Mouse (Mus musculus): ENCODE measurements around the gene 4930467E23Rik. TPM values are rescaled to one million over a fixed set of nuclear protein-coding genes. Genes with fewer than 3 reads are reported as not detected.
"Not testable (repeated sequence)": the region's sequence is repeated elsewhere in the genome, so short reads cannot be mapped to it uniquely, and the experiment has no call there.

The 4930467E23Rik gene
- polyA plus RNA-seq, 1 experiment from 2014 or later: not detected

DNA sequence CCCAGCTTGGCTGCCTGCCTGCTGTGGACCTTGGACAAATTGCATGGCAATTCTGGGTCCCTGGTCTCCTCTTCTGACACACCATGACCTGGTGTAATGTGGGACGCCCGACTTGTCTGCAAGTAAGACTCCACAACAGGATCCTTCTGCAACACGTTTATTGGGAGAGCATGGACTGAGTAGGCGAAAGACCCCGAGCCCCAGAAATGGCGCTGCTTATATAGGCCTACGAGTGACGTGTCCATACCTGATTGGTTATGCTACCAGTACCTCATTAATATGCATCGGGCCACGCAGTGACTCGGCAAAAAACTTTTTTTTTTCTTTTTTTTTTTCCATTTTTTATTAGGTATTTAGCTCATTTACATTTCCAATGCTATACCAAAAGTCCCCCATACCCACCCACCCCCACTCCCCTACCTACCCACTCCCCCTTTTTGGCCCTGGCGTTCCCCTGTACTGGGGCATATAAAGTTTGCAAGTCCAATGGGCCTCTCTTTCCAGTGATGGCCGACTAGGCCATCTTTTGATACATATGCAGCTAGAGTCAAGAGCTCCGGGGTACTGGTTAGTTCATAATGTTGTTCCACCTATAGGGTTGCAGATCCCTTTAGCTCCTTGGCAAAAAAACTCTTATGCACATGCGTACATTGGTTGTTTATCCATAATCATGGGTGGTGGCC lies 21.5 kb upstream of the 4930467E23Rik start:
- H3K4me2 ChIP-seq (replicated peaks); DNase-seq (ENCODE audit: low spot score); H3K9me3 ChIP-seq (ENCODE audit: control insufficient read depth, low read length); H3K27ac ChIP-seq; H3K36me3 ChIP-seq (replicated peaks; ENCODE audit: control insufficient read depth, insufficient read depth); H3K4me1 ChIP-seq (replicated peaks; ENCODE audit: control insufficient read depth, insufficient read depth, low read length); H3K9ac ChIP-seq; H3K4me3 ChIP-seq (replicated peaks; ENCODE audit: low read length); H3K27me3 ChIP-seq (ENCODE audit: control insufficient read depth, insufficient read depth, low read length): not testable (repeated sequence)
- 85% methylated on average over 13 of the region's 15 CpGs for WGBS
- ATAC-seq (ENCODE audit: low FRiP score): 0 out of 2 replicates have a peak, but pooled peaks have one; percentile 62

DNA sequence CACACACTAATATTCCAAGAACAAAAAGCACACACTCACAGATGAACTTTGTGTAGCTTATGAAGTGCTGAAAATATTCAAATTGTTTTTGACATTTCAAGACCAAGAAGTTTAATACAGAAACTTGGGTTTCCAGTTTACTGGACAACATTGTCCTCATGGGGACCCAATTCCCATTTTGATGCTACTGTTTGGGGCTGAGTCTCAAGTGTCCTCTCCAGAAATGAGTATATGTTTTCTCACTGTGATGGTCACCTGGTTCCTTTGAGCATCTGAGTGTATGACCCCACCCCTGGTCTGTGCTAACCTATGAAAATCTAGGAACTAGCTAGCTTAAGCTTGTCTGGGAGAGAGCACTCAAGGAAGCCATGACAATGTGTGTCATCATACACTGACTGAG lies 20.4 kb upstream of the 4930467E23Rik start:
- not testable (repeated sequence) for ATAC-seq (ENCODE audit: low FRiP score); H3K9ac ChIP-seq; H3K9me3 ChIP-seq (ENCODE audit: control insufficient read depth, low read length); H3K4me1 ChIP-seq (replicated peaks; ENCODE audit: control insufficient read depth, insufficient read depth, low read length); H3K27ac ChIP-seq; H3K4me2 ChIP-seq (replicated peaks); DNase-seq (ENCODE audit: low spot score); H3K27me3 ChIP-seq (ENCODE audit: control insufficient read depth, insufficient read depth, low read length); H3K4me3 ChIP-seq (replicated peaks; ENCODE audit: low read length); H3K36me3 ChIP-seq (replicated peaks; ENCODE audit: control insufficient read depth, insufficient read depth)

DNA sequence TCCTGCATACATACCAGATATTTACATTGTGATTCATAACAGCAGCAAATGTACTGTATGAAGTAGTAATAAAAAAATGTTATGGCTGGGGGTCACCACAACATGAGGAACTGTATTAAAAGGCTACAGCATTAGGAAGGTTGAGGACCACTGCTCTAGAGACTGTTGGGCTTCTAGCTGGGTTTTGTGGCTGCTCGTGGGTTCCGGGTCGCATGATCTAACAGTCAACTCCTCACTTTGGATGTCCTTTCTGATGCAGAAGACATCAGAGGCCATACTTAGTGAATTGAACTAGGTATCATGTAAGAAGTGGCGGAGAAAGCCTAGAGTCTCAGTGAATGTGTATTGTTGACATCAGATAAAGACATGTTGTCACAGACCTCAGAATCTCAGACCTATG lies 19.9 kb upstream of the 4930467E23Rik start:
- not testable (repeated sequence) for H3K27me3 ChIP-seq (ENCODE audit: control insufficient read depth, insufficient read depth, low read length); H3K36me3 ChIP-seq (replicated peaks; ENCODE audit: control insufficient read depth, insufficient read depth); H3K4me3 ChIP-seq (replicated peaks; ENCODE audit: low read length); DNase-seq (ENCODE audit: low spot score); H3K9ac ChIP-seq; H3K4me1 ChIP-seq (replicated peaks; ENCODE audit: control insufficient read depth, insufficient read depth, low read length); H3K9me3 ChIP-seq (ENCODE audit: control insufficient read depth, low read length); ATAC-seq (ENCODE audit: low FRiP score); H3K27ac ChIP-seq; H3K4me2 ChIP-seq (replicated peaks)
- WGBS: 93% methylated on average over 4 of the region's 4 CpGs

DNA sequence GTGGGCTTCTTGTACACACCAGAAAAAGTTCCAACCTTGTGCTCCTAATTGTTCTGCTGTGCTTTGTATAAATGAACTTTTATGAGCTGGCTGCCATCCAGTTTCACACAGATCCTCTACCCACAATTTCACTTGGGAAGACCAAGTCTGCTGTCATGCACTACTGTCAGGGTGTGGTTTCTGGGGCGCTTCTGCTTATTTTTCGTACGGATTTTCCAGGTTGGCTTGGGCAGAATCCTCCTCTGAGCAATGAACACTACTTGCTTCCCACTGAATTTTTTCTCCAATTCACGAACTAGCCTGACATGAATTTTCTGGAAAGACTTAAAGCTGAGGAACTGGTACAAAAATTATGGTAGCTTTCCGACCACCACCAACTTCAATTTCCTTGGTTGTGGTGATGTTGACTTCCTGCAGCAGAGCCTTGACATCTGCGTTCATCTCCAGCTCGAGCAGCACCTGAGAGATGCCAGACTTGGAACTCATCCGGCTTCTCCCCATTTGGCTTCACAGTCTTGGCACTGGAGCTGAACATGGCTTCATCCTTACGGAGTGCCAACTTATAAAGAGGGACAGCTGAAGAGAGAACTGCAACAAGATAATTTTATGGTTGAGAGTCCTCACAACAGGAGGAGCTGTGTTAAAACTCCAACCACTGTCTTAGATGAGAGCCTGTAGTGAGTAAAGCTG lies 18.1 kb upstream of the 4930467E23Rik start:
- not testable (repeated sequence) for H3K4me2 ChIP-seq (replicated peaks); H3K4me3 ChIP-seq (replicated peaks; ENCODE audit: low read length); H3K9me3 ChIP-seq (ENCODE audit: control insufficient read depth, low read length); H3K36me3 ChIP-seq (replicated peaks; ENCODE audit: control insufficient read depth, insufficient read depth); H3K9ac ChIP-seq; H3K27me3 ChIP-seq (ENCODE audit: control insufficient read depth, insufficient read depth, low read length); ATAC-seq (ENCODE audit: low FRiP score); DNase-seq (ENCODE audit: low spot score); H3K27ac ChIP-seq; H3K4me1 ChIP-seq (replicated peaks; ENCODE audit: control insufficient read depth, insufficient read depth, low read length)
- WGBS: 87% methylated on average over 5 of the region's 9 CpGs

DNA sequence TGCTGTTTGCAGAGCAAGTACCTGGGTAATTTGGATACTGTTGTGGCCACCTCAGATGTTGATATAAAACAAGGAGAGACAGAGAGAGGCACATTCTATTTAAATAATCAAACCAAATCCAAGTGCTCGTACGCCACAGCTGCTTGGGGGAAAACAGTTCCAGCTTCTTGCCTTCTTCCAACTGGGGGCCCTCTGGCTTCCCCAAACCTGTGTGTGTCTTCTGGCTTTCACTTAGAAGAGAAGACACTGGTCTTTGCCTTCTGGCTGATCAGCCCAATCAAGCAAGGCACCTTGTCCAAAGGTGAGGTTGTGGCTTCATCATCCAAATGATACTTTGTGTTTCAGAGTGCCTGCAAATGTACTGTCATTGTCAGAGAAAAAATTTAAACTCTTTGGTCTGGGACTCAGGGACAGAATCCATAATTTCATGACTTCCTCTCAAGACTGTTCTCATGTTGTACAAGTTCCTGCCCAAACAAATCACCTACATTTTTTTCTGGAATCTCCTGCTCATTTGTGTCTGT lies 17.1 kb upstream of the 4930467E23Rik start:
- H3K4me1 ChIP-seq (replicated peaks; ENCODE audit: control insufficient read depth, insufficient read depth, low read length); ATAC-seq (ENCODE audit: low FRiP score); H3K4me3 ChIP-seq (replicated peaks; ENCODE audit: low read length); DNase-seq (ENCODE audit: low spot score); H3K27me3 ChIP-seq (ENCODE audit: control insufficient read depth, insufficient read depth, low read length); H3K9ac ChIP-seq; H3K4me2 ChIP-seq (replicated peaks); H3K27ac ChIP-seq; H3K36me3 ChIP-seq (replicated peaks; ENCODE audit: control insufficient read depth, insufficient read depth); H3K9me3 ChIP-seq (ENCODE audit: control insufficient read depth, low read length): not testable (repeated sequence)
- 92% methylated on average over 2 of the region's 2 CpGs for WGBS

DNA sequence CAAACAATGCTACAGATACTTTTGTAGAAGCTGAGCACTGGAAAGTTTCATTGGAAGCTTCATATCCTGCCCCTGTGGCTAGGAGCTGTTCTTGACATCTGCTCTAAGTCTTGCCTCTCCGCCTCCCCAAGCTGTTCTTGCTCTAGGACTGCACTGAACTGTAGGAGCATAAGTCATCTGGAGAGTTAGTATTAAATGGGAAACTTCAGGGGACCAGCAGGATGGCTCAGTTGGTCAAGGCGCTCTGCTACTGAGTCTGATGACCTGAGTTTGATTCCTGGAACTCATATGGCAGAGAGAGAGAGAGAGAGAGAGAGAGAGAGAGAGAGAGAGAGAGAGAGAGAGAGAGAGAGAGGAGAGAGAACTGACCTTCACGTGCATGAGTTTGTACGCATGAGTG lies 16.6 kb upstream of the 4930467E23Rik start:
- not testable (repeated sequence) for DNase-seq (ENCODE audit: low spot score); H3K36me3 ChIP-seq (replicated peaks; ENCODE audit: control insufficient read depth, insufficient read depth); H3K9me3 ChIP-seq (ENCODE audit: control insufficient read depth, low read length); ATAC-seq (ENCODE audit: low FRiP score); H3K4me3 ChIP-seq (replicated peaks; ENCODE audit: low read length); H3K9ac ChIP-seq; H3K4me1 ChIP-seq (replicated peaks; ENCODE audit: control insufficient read depth, insufficient read depth, low read length); H3K27ac ChIP-seq; H3K27me3 ChIP-seq (ENCODE audit: control insufficient read depth, insufficient read depth, low read length); H3K4me2 ChIP-seq (replicated peaks)
- 81% methylated on average over 4 of the region's 4 CpGs for WGBS

DNA sequence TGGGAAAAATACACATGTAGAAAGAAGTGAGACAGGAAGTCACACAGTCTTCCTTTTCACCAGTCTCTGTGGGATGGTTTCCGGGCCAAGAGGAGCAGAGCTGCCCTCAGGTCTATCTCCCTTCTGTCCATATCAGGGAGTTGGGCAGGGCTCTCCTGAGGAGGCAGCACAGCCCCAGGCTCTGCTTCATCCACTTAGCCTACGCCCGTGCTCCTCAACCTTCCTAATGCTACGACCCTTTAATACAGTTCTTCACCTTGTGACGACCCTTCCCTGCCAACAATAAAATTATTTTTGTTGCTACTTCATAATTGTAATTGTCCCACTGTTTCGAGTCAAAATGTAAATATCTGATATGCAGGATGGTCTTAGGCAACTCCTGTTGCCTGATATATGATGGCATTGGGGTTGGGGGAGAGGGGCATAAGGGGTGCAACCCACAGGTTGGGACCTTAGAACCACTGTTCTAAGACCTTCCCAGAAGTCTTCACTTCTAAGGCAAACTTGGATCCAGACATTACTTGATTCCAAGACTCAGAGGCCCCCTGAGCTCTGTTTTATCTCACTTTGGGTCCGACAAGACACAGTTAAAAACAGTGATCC lies 16.0 kb upstream of the 4930467E23Rik start:
- peak; percentile 69; the same call in 1 of the 2 replicates for ATAC-seq (ENCODE audit: low FRiP score)
- not testable (repeated sequence) for H3K4me2 ChIP-seq (replicated peaks); H3K36me3 ChIP-seq (replicated peaks; ENCODE audit: control insufficient read depth, insufficient read depth); H3K4me1 ChIP-seq (replicated peaks; ENCODE audit: control insufficient read depth, insufficient read depth, low read length); H3K9ac ChIP-seq; H3K27me3 ChIP-seq (ENCODE audit: control insufficient read depth, insufficient read depth, low read length); H3K27ac ChIP-seq; DNase-seq (ENCODE audit: low spot score); H3K4me3 ChIP-seq (replicated peaks; ENCODE audit: low read length); H3K9me3 ChIP-seq (ENCODE audit: control insufficient read depth, low read length)
- 80% methylated on average over 7 of the region's 7 CpGs for WGBS

DNA sequence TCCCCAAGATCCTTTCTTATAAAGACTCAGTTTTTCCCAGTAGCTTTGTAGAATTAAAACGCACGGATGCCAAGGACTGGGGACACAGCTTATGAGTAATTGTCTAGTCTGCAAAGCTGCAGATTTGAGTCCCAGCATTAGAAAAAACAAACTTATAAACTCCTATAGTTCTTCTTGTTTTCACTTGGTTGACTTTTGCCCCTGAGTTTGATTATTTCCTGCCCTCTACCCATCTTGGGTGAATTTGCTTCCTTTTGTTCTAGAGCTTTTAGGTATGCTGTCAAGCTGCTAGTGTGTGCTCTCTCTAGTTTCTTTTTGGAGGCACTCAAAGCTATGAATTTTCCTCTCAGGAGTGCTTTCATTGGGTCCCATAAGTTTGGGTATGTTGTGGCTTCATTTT lies 14.9 kb upstream of the 4930467E23Rik start:
- H3K36me3 ChIP-seq (replicated peaks; ENCODE audit: control insufficient read depth, insufficient read depth); H3K4me1 ChIP-seq (replicated peaks; ENCODE audit: control insufficient read depth, insufficient read depth, low read length); H3K4me3 ChIP-seq (replicated peaks; ENCODE audit: low read length); H3K9me3 ChIP-seq (ENCODE audit: control insufficient read depth, low read length); H3K4me2 ChIP-seq (replicated peaks); H3K27ac ChIP-seq; H3K27me3 ChIP-seq (ENCODE audit: control insufficient read depth, insufficient read depth, low read length); H3K9ac ChIP-seq; ATAC-seq (ENCODE audit: low FRiP score); DNase-seq (ENCODE audit: low spot score): not testable (repeated sequence)
- WGBS: 88% methylated on average over 2 of the region's 2 CpGs

DNA sequence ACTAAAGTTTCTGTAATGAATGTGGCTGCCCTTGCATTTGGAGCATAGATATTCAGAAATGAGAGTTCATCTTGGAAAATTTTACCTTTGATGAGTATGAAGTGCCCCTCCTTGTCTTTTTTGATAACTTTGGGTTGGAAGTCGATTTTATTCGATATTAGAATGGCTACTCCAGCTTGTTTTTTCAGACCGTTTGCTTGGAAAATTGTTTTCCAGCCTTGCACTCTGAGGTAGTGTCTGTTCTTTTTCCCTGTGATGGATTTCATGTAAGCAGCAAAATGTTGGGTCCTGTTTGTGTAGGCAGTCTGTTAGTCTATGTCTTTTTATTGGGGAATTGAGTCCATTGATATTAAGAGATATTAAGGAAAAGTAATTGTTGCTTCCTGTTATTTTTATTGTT lies 14.1 kb upstream of the 4930467E23Rik start:
- H3K4me2 ChIP-seq (replicated peaks); H3K27ac ChIP-seq; DNase-seq (ENCODE audit: low spot score); H3K9me3 ChIP-seq (ENCODE audit: control insufficient read depth, low read length); ATAC-seq (ENCODE audit: low FRiP score); H3K9ac ChIP-seq; H3K36me3 ChIP-seq (replicated peaks; ENCODE audit: control insufficient read depth, insufficient read depth); H3K4me1 ChIP-seq (replicated peaks; ENCODE audit: control insufficient read depth, insufficient read depth, low read length); H3K4me3 ChIP-seq (replicated peaks; ENCODE audit: low read length); H3K27me3 ChIP-seq (ENCODE audit: control insufficient read depth, insufficient read depth, low read length): not testable (repeated sequence)
- WGBS: 96% methylated on average over 3 of the region's 3 CpGs
